Mouse (Mus musculus) cerebellum, adult 11-12 months (tissue): ENCODE measurements at regions not wholly inside any gene's neighbourhood (a gene's known extent, or its start where the extent isn't known, plus 50 kb on each side); places are given as distances from the start of the nearest gene placed in this dataset.

ENCODE experiments used
- DNase-seq: peaks from one replicate; pipeline ENCODE4 v3.0.0; 2022

GRCm38 (mm10) chr16:76183105-76183504 lies 161.0 kb upstream of the Samsn1 start:
- DNase-seq, result no peak

DNA sequence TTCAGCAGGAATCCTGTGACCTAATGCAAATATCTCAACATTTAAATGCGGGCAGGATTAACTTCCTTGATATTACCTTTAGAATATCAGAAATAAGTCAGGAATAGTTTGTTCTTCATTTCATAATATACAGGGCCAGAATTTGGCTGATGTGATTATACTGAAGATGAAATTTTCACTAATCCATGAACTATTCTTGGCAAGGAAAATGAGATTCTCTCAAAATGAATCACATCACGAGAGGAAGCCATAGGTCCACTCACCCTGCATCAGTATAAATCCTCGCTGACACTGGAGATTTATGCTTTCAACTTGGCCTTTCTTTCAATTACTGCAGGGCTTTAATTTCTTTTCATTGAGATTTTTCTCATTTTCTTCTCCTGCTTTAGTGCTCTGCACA lies 159.5 kb upstream of the Samsn1 start:
- no peak for DNase-seq

GRCm38 (mm10) chr16:76167651-76168050 lies 145.6 kb upstream of the Samsn1 start:
- DNase-seq, result no peak

DNA sequence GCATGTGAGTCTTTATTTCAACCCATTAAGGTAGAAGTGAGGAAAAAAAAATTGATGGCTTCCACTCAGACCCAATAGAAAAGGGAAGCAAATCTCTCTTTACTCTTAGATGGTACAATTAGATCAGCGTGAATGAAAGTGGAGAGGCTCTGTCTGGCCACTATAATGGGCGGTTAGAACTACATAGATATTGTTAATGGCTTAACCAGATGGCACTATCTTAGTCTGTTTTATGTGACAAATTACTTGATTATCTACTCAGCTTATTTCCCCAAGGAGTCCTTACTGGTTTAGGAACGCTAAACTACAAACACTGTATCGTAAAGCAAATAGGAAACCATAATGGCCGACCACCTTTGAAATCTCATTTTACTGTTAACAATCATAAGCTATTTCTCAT lies 138.8 kb upstream of the Samsn1 start:
- no peak for DNase-seq

DNA sequence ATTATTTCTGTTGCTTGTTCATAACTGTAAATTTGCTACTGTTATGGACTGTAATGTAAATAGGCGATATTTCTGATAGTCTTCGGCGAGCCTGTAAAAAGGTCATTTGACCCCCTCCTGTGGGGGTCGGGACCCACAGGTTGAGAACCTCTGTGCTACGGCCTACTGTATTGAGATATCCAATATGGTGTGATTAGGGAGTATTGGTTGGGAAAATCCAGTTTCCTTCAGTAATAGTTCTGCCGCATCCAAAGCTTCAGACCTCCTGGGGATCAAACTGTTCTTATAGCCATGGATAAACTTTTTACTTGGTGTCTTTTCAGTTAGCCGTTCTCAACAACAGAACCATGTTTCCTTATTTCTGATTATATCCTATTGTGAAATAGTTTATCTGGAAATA lies 136.5 kb upstream of the Samsn1 start:
- DNase-seq, result no peak

DNA sequence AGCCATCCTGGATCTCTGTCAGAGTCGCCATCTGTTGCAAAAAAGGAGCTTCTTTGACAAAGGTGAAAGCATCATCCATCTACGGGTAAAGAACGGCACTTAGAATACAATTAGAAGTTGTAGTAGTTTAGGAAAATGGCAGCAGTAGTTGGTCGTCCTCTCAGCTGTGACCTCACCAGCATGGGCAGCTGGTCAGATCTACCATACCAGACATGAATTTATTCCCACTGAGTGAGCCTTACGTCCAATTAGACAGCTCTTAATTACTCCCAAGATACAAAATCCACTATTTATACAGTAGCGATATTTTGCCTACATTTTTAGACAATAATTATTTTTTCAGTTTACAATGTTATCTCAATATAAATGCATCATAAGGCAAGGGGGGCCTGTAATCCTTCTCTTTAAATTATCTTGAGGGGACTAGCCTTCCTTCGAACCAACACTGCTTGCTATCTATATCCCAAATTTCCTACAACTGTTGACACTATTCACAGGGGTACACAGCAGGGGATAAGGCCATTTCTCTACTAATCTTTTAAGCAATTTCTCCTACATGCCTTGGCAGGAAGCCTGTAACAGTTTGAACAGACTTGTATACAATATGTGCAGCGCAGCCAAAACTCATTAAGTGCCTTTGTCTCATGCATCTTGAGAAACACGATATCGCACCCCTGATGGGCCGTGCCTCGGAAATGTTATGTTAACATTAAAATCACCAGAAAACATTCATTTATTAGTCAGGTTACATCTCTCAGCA lies 131.9 kb upstream of the Samsn1 start:
- no peak for DNase-seq

GRCm38 (mm10) chr16:76149581-76149980 lies 127.5 kb upstream of the Samsn1 start:
- no peak for DNase-seq

- DNase-seq, result no peak
Measured at GRCm38 (mm10) chr16:76133892-76134291, 111.8 kb upstream of the Samsn1 start.

GRCm38 (mm10) chr16:76130486-76130885 lies 108.4 kb upstream of the Samsn1 start:
- no peak for DNase-seq

DNA sequence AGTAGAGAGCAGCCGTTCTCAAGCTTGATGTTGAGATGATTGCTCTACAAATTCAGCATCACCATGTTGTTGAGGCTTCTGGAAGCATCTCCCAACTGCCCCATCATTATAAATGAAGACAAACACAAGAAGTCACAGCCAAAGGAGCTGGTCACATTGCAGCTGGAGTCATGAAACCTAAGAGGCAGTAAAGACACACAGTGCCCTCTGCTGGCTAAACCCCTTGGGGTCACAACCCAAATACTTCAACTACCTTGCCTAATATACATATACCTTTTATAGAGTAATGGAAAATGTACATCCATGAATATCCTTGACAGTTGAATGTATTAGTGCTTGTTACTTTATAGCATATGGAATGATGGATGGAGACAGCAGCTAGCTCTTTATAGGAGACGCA lies 107.9 kb upstream of the Samsn1 start:
- no peak for DNase-seq

- DNase-seq, result no peak
Measured at GRCm38 (mm10) chr16:76123021-76123384, 100.9 kb upstream of the Samsn1 start.

GRCm38 (mm10) chr16:76122172-76123020 lies 100.3 kb upstream of the Samsn1 start:
- DNase-seq, result no peak

- no peak for DNase-seq
Measured at GRCm38 (mm10) chr16:76120712-76121111, 98.6 kb upstream of the Samsn1 start.

DNA sequence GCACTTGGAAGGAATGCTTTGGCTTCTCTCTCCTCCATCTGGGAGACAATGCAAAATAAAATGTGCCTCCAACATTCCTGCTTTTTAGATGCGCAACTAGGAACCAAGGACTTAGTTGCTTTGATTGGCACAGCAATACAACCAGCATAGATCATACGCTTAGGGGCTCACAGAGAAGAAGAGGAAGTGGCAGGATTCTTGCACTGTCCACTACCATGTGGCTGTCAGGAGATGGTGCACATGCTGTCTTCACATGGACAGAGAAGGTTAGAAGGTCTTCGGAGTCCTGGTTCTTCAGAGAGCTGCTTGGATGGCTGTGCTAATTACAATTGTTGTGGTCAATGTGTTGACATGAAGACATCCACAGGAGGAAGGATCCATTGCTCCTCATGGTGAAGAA lies 88.3 kb upstream of the Samsn1 start:
- no peak for DNase-seq

GRCm38 (mm10) chr16:76108464-76108863 lies 86.4 kb upstream of the Samsn1 start:
- DNase-seq, result no peak

GRCm38 (mm10) chr16:76104673-76105072 lies 82.6 kb upstream of the Samsn1 start:
- no peak for DNase-seq

DNA sequence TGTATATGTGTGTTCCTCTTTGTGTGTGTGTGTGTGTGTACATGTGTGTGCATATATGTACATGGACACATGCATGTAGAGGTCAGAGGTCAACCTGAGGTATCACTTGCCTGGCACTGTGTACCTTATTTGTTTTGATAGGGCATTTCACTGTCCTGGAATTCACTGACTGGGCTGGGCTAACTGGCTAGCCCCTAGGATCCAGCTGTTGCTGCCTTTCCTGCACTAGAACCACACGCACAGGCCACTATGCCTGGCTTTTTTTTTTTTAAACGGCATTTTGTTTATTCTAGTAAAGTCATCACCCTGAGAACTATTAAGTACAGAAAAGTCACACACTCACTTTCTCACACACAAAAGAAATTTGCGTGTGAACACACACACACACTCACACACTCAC lies 79.7 kb upstream of the Samsn1 start:
- DNase-seq, result no peak

GRCm38 (mm10) chr16:76097808-76098207 lies 75.7 kb upstream of the Samsn1 start:
- DNase-seq, result no peak

- DNase-seq, result no peak
Measured at GRCm38 (mm10) chr16:76096363-76096762, 74.3 kb upstream of the Samsn1 start.

DNA sequence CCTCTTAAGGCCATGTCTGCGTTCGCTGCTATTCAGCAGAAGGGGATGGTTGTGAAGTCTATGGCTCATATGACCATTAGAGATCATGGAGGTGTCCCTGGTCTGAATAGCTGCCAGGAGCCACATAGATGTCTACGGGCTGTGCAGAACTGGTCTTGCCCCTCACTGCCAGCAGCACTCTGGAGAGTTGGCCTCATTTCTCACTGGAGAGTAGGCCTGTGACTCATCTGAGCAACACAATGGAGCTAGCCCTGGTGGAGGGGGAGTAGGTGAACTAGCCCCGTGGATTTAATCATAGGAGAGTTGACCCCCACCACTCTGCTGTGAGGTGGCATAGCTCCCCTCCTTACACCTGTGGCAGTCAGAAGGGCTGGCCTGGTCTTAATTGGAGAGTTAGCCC lies 63.3 kb upstream of the Samsn1 start:
- no peak for DNase-seq

GRCm38 (mm10) chr16:76082465-76082864 lies 60.4 kb upstream of the Samsn1 start:
- no peak for DNase-seq

- no peak for DNase-seq
Measured at GRCm38 (mm10) chr16:76079761-76080502, 57.9 kb upstream of the Samsn1 start.

- no peak for DNase-seq
Measured at GRCm38 (mm10) chr16:76078219-76078618, 56.1 kb upstream of the Samsn1 start.

- no peak for DNase-seq
Measured at GRCm38 (mm10) chr16:76076231-76076630, 54.1 kb upstream of the Samsn1 start.
